Mouse (Mus musculus) E14TG2a.4 (cell line): ENCODE measurements around the gene Exosc5.

ENCODE experiments used
- CTCF ChIP-seq: conservative IDR thresholded peaks from 2 replicates; pipeline ENCODE4 v1.5.1; 2014; ENCODE audit warnings: low read length
- POU5F1 ChIP-seq: IDR thresholded peaks from 2 replicates; pipeline ENCODE4 v1.6.1; 2014; ENCODE audit warnings: low read length, borderline replicate concordance

GRCm38 (mm10) chr7:25720760-25721159, 61.8 kb downstream of the Exosc5 start:
- no peak for TF ChIP-seq CTCF
- TF ChIP-seq POU5F1, result no peak
